Mouse (Mus musculus): ENCODE measurements around the gene Tm9sf3.

Tm9sf3 gene

GRCm38 (mm10) chr19:41197606-41198005, 66.2 kb downstream of the Tm9sf3 start:
- in situ Hi-C loops (cut with MboI; ENCODE audit: low pct_unique_long_range_greater_than_20kb in 1 of 2, low sequenced_read_pairs in 2 of 2, unreplicated experiment in 1 of 2): no loop called here

- in situ Hi-C loops (cut with MboI; ENCODE audit: low pct_unique_long_range_greater_than_20kb in 1 of 2, low sequenced_read_pairs in 2 of 2, unreplicated experiment in 1 of 2): no loop called here
Measured at GRCm38 (mm10) chr19:41193379-41193778, 70.4 kb downstream of the Tm9sf3 start.

GRCm38 (mm10) chr19:41192953-41193352, 70.8 kb downstream of the Tm9sf3 start:
- in situ Hi-C loops (cut with MboI; ENCODE audit: low pct_unique_long_range_greater_than_20kb in 1 of 2, low sequenced_read_pairs in 2 of 2, unreplicated experiment in 1 of 2): no loop called here

- in situ Hi-C loops (cut with MboI; ENCODE audit: low pct_unique_long_range_greater_than_20kb in 1 of 2, low sequenced_read_pairs in 2 of 2, unreplicated experiment in 1 of 2): no loop called here
Measured at GRCm38 (mm10) chr19:41191724-41192123, 72.1 kb downstream of the Tm9sf3 start.

GRCm38 (mm10) chr19:41190876-41191434, 72.8 kb downstream of the Tm9sf3 start:
- in situ Hi-C loops (cut with MboI; ENCODE audit: low pct_unique_long_range_greater_than_20kb in 1 of 2, low sequenced_read_pairs in 2 of 2, unreplicated experiment in 1 of 2): no loop called here

GRCm38 (mm10) chr19:41177331-41177730, 86.5 kb downstream of the Tm9sf3 start:
- in situ Hi-C loops (cut with MboI; ENCODE audit: low pct_unique_long_range_greater_than_20kb in 1 of 2, low sequenced_read_pairs in 2 of 2, unreplicated experiment in 1 of 2): loop anchor here in 1 of 2 experiments (10.0 kb wide), 1 partner anchor 63 kb away; no protein-coding TSS in a partner anchor

GRCm38 (mm10) chr19:41176881-41177280, 86.9 kb downstream of the Tm9sf3 start:
- in situ Hi-C loops (cut with MboI; ENCODE audit: low pct_unique_long_range_greater_than_20kb in 1 of 2, low sequenced_read_pairs in 2 of 2, unreplicated experiment in 1 of 2): loop anchor here in 1 of 2 experiments (10.0 kb wide), 1 partner anchor 62 kb away; no protein-coding TSS in a partner anchor

- in situ Hi-C loops (cut with MboI; ENCODE audit: low pct_unique_long_range_greater_than_20kb in 1 of 2, low sequenced_read_pairs in 2 of 2, unreplicated experiment in 1 of 2): no loop called here
Measured at GRCm38 (mm10) chr19:41165914-41166235, 97.9 kb downstream of the Tm9sf3 start.

- in situ Hi-C loops (cut with MboI; ENCODE audit: low pct_unique_long_range_greater_than_20kb in 1 of 2, low sequenced_read_pairs in 2 of 2, unreplicated experiment in 1 of 2): no loop called here
Measured at GRCm38 (mm10) chr19:41165144-41165913, 98.5 kb downstream of the Tm9sf3 start.

GRCm38 (mm10) chr19:41164447-41165095, 99.2 kb downstream of the Tm9sf3 start:
- in situ Hi-C loops (cut with MboI; ENCODE audit: low pct_unique_long_range_greater_than_20kb in 1 of 2, low sequenced_read_pairs in 2 of 2, unreplicated experiment in 1 of 2): no loop called here
